ENCODE assay signal across 28 mouse cellular contexts in the genomic region with DNA sequence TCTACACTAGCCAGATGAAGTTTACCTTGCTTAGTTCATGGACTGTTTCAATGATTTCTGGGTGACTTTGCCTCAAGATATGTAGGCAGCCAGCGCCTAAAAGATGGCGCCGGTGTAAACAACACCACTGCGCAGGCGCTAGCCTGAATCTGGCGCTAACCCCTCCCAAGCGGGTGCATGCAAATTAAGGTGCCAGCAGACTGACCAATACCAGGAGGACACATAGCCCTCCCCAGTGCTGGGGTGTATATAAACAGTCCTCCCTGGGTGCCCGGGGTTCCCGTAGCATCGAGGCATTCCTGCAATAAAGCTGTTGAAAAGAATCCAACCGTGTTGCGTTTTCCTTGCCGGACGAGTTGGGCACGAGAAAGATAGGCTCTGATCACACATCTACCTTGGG.
"Had no signal": no experiment of that assay in that cellular context is flagged by ENCODE, and none has a peak within 500 bp of the region (broad histone marks: within the 10 kb centered on the region; RNA-seq: fewer than 3 reads in every experiment).

No protein-coding gene starts in this region.

- H3K27me3 ChIP-seq: limb, embryonic 12.5 days; limb, embryonic 13.5 days; limb, embryonic 15.5 days; liver, embryonic 12.5 days; liver, embryonic 13.5 days; liver, embryonic 15.5 days; lung, embryonic 15.5 days; midbrain, embryonic 12.5 days; midbrain, embryonic 13.5 days; midbrain, embryonic 15.5 days; neural tube, embryonic 12.5 days had no signal

- H3K36me3 ChIP-seq: limb, embryonic 10.5 days; limb, embryonic 12.5 days; limb, embryonic 13.5 days; limb, embryonic 15.5 days; liver, embryonic 12.5 days; liver, embryonic 13.5 days; liver, embryonic 15.5 days; lung, embryonic 15.5 days; midbrain, embryonic 10.5 days; midbrain, embryonic 12.5 days; midbrain, embryonic 13.5 days; midbrain, embryonic 15.5 days; neural tube, embryonic 12.5 days had no signal

- H3K27ac ChIP-seq: limb, embryonic 10.5 days; limb, embryonic 12.5 days; limb, embryonic 13.5 days; limb, embryonic 15.5 days; liver, embryonic 12.5 days; liver, embryonic 13.5 days; liver, embryonic 14.5 days; liver, embryonic 15.5 days; lung, embryonic 15.5 days; macrophage; midbrain, embryonic 10.5 days; midbrain, embryonic 12.5 days; midbrain, embryonic 13.5 days; midbrain, embryonic 15.5 days; neural tube, embryonic 12.5 days had no signal

- H3K4me1 ChIP-seq: limb, embryonic 10.5 days; limb, embryonic 12.5 days; limb, embryonic 13.5 days; limb, embryonic 15.5 days; liver, embryonic 12.5 days; liver, embryonic 13.5 days; liver, embryonic 15.5 days; lung, embryonic 15.5 days; midbrain, embryonic 10.5 days; midbrain, embryonic 12.5 days; midbrain, embryonic 13.5 days; midbrain, embryonic 15.5 days; neural tube, embryonic 12.5 days had no signal

- DNase-seq: left cerebral cortex, postnatal 4 days; liver; liver, embryonic 13.5 days; liver, postnatal 0 days; lung, adult 18-20 months; lung, adult 2 months; lung, embryonic 14.5 days; lung, postnatal 10 days; lung, postnatal 14 days; lung, postnatal 36 days; lung, postnatal 4 days; midbrain, embryonic 14.5 days had no signal

- H3K9me3 ChIP-seq: limb, embryonic 10.5 days; limb, embryonic 12.5 days; limb, embryonic 13.5 days; limb, embryonic 15.5 days; liver, embryonic 12.5 days; liver, embryonic 13.5 days; liver, embryonic 15.5 days; lung, embryonic 15.5 days; midbrain, embryonic 10.5 days; midbrain, embryonic 12.5 days; midbrain, embryonic 13.5 days; midbrain, embryonic 15.5 days; neural tube, embryonic 12.5 days had no signal

- H3K4me3 ChIP-seq: limb, embryonic 10.5 days; limb, embryonic 12.5 days; limb, embryonic 13.5 days; limb, embryonic 15.5 days; liver, embryonic 12.5 days; liver, embryonic 13.5 days; liver, embryonic 15.5 days; lung, embryonic 15.5 days; megakaryocyte, embryonic 14.5 days; midbrain, embryonic 10.5 days; midbrain, embryonic 12.5 days; midbrain, embryonic 13.5 days; midbrain, embryonic 15.5 days; myocyte; neural tube, embryonic 12.5 days had no signal
